Mouse (Mus musculus) cerebellum, postnatal 36 days (tissue): ENCODE data around the gene 9530003J23Rik.
A peak's percentile ranks its signal among the peaks of the same experiment; 100 is the strongest.
"Not testable (repeated sequence)": the region's sequence is repeated elsewhere in the genome, so short reads cannot be mapped to it uniquely, and the experiment has no call there.

Experiments
- DNase-seq, 2 experiments: peaks; one replicate each; pipeline ENCODE4 v3.0.0; 2021 to 2022; ENCODE audit warnings: mixed read lengths in 2 of 2

The 9530003J23Rik gene

DNA sequence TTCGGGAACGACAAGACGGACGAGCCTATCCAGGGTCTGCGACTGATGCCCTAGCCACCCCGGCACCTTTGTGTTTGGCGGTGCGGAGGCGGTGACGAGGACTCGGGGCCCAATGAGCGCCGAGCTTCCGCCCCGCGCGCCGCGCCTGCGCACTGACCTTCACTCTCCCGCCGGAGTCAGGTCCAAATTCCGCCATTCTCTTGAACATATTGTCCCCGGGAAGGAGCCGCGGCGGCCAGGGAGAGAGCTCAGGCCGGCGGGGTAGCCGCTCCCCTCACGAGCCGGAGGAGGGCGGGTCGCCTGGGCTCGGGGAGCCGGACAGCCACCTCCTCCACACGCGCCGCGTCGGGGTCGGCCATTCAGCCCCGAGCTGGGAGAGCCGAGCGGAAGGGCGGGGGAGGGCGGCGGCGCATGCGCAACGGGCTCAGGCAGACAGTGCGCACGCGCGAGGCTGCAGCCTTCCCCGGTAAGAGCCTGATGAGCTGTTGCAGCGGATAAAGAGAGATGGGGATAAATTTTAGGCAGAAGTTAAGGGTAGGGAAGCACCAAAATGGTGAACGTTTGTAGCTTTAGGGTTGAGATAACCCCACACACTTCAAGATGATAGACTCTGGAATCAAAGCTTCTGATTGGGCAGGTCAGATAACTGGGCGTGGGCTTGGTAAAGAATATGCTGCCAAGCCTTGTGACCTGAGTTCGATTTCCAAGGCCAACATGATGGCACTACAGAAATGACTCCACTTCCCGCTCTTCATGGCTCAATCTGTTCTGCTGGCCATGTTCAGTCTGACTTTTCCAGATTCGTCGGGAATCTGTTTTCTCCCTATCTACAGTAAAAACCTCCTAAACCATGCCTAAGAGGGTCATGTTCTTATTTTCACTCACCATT, 14.2 kb downstream of the 9530003J23Rik start, which contains the start of gene Yeats4:
TSS of gene Yeats4 (minus strand) at position 406 of the 889 bp plus-strand sequence.
- peak; percentile 95 to 96 for DNase-seq

DNA sequence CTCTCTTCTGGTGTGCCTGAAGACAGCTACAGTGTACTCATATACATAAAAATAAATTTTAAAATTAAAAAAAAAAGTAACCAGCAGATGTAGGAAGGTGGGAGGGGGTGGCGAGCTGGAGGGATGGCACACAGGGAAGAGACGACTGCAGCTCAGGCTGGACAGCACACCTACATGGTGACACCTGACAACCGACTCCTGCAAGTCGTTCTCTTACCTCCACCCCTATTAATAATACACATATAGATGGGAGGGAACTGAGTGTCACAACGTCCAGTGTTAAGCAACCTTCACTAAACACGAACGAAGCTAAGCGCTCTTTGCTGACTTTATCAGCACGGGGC, 14.8 kb downstream of the 9530003J23Rik start:
- no peak for DNase-seq

DNA sequence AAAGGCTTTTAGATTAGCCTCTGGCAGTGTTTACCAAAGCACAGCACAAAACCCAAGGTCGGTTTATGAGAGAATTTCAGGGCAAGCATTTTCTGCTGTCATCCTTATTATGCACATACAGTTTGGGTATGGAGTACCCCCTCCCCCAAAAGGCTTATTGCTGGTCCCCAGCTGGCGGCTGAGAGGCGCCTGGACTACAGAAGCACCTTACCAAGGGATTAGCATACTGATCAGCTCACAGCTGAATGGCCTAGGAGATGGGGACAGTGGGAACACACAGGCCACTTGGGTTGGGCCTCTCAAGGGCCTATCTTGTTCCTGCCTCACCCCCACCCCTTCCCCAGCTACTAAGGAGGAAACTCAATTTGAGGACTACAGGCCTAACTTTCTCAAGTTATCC, 15.7 kb downstream of the 9530003J23Rik start:
- DNase-seq, result no peak

DNA sequence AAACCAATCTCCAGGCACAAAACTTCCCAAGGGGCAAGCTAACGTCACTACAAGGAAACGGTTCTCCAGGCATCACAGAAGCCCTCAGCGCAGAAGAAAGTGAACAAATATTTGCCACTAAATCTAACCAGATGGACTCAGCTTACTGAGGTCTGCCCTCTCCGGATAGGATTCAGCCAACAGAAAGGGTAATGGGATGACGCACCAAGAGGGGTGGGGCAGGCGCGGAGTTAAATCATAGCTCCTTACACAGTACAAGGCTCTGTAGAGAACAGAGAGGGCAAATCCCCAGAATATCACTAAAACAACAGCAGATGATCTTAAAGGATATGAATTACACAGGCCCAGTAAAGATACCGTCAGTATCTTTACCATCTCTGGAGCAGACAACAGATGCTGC, 20.2 kb downstream of the 9530003J23Rik start:
- DNase-seq, result no peak

DNA sequence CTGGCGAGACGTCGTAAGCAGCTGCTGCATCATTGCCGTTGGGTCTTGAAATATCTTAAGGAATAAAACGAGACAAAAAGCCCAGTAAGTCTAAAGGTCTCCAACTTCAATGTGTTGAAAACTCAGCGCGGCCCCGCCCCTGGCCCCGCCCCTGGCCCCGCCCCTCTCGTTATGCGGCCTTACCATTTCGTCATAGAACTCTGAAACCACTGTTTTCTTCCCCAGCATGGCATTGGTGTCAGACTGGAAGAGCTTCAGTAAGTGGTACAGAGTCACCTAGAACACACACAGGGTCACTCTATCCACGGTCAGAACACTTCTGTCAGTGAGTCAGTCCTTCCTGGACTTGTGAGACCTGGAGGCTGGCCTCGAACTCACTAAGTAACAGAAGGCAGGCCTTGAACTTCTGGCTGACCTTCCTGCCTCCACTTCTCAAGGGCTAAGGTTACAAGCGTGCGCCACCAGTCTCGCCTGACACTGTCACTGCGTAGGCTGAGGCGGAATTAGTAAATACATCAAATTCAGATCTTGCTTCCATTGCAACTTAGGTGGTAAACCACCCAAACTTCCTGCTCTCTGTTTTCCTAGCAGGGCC, 21.2 kb downstream of the 9530003J23Rik start:
- no peak for DNase-seq

DNA sequence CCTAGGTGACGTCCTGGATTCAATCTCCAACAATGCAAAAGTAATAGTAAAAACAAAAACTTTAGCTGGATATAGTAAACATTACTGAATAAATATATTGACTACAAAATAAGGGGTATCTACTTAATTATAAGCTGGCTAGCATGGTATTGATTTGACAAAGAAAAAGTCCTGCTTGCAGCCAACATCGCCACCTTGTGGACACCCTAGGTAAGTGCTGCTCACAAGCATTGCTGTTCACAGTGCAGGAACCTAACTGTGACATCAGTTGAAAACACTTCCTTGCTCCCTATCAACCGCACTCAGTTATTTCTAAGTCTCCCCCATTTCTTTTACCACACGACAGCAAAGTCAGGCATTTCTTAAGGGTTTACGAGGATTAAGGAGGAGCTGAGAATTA, 21.7 kb downstream of the 9530003J23Rik start:
- peak; percentile 29 to 33 for DNase-seq

DNA sequence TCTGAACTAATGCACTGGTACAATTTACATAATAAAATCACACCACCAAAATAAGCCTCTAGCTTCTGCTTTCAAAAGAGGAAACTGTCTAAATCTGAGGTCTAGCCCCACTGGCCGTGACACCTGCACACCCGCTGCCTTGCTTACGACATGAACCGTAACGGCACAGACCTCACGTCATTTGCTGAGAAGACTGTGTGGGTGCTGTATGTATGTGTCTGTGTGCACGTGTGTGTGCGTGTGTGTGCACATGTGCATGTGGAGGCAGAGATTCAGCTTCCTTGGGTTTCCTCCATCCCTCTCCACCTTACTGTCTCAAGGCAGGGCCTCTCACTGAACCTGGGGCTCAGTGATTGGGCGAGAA, 22.4 kb downstream of the 9530003J23Rik start:
- no peak for DNase-seq

DNA sequence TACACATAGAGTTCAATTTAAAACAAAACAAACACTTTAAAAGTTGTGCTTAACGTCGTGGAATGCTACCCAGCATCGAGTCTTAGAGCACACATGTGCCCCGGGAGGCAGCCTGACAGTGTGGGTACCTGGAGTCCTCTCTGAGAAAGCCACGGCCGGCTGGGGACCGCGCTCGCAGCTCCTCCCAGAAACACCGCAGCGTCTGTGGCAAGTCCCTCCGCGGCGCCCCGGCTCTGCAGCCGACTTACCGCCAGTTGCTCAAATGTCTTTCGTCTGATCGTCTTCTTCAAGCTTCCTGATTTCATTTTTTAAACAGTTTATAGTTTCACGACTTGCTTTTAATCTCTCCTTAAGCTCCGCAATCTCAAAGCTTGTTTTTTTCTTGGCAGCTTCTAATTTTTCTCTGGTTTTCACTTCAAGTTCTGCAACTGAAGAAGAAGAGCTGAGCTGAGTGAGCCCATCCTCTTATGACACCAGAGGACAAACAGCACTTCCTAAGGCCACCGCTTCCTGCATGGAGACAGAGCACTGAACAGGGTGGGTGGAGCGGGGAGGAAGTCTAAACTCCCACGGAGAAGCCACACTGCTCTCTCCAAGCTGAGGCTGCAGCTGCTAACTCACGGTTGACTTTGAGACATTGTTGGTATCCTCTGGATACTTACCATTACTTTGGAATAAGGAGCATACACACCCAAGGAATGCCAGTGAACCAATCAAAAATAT, 22.9 kb downstream of the 9530003J23Rik start:
- DNase-seq, result no peak

DNA sequence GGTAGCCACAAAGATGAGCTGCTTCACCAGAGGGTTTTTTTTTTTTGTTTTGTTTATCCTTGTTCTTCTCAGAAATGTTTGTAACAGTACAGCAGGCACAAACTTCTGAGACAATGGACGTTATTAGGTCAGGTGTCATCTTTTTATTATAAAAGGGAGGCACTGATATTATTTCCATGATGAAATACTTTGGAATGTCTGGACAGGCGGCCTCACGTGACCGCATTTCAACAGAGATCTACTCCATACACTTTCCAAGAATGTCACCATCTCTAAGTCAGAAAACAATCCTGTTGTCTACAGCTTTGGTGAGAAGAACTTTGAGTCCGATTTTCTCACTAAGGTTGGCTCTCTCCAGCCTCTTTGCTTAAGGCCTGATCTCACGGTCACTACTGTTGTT, 27.5 kb downstream of the 9530003J23Rik start:
- no peak for DNase-seq

DNA sequence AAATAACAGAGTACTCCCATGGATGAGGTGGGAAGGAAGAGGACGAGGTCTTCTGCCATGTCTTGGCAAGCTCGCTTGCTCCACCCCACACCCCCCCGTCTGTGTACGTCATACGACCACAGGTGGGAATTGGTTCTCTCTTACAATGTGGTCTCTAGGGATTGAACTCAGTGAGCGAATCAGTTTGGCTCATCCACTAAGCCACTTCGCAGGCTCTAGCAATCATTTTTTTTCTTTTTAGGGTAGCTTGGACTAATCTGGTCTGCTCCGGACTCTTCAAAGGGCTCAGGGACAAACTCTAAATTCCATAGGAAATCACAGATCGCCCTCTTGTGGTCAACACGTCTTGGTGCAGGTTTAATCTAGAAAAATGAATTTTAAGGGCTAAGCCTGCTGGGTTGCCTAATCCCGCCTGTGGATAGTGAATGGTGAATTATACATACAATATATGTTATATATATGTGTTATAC, 29.0 kb downstream of the 9530003J23Rik start:
- peak in 1 of 2 experiments; percentile 47 for DNase-seq

DNA sequence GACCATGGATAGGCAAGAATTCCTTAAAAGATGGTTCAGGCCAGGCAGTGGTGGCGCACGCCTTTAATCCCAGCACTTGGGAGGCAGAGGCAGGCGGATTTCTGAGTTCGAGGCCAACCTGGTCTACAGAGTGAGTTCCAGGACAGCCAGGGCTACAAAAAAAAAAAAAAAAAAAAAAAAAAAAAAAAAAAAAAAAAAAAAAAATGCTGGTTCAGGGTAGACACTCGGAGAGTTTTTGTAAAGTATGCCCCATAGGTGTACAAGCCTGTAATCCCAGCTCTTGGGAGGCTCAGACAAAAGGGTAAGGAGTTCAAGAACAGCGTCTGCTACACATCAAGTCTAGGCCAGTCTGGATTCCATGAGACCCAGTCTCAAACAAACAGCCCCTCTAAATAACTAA, 29.7 kb downstream of the 9530003J23Rik start:
- DNase-seq, result not testable (repeated sequence)

DNA sequence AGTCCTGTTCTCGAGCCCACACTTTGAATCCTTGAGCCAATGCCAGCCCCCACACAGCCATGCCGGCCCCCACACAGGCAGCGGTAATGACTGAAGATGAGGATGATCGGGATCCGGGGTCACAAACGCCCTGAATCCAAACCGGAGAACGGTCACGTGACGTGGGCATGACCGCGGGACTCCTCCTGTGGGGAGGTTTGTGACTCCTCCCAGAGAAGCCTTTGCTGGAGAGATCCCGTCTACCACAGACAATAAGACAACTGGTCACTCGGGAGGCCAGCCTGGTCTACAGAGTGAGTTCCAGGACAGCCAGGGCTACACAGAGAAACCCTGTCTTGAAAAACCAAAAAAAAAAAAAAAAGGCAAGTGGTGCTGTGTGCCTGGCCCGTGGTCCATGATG, 30.3 kb downstream of the 9530003J23Rik start:
- no peak for DNase-seq

DNA sequence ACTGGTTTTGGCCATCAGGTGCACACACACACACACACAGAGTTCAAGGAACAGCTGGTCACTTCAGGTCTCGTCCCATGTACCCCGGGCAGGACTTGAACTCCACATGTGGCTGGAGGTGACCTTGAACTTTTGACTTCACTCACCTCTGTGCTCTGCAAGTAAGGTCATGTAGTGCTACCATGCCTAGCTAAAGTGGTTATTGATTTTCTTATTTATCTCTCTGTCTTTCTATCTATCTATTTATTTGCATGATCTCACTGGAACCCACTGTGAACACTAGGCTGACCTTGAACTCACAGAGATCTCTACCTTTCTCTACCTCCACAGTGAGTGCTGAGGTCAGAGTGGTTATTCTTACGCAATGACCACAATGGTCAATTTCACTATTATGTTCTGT, 32.4 kb downstream of the 9530003J23Rik start:
- DNase-seq, result no peak

DNA sequence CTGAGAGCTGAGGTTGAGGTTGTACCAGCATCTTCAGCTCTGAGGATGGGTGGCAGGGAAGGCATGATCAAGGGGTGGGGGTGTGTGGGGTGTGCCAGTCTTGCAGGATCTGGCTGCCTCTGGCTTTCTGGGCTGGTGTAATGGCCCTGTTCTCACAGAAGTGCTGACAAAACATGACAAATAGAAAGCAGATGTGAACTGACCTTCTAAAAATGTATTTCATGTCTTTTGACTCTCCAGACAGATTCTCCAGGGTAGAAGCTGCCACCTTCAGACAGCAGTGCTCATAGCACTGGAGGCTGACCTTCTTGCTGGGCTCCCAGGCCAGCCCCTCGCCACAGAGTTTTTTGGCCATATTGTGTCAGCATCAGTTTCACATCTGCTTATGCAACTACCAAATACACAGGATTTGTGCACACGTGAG, 34.9 kb downstream of the 9530003J23Rik start:
- no peak for DNase-seq

DNA sequence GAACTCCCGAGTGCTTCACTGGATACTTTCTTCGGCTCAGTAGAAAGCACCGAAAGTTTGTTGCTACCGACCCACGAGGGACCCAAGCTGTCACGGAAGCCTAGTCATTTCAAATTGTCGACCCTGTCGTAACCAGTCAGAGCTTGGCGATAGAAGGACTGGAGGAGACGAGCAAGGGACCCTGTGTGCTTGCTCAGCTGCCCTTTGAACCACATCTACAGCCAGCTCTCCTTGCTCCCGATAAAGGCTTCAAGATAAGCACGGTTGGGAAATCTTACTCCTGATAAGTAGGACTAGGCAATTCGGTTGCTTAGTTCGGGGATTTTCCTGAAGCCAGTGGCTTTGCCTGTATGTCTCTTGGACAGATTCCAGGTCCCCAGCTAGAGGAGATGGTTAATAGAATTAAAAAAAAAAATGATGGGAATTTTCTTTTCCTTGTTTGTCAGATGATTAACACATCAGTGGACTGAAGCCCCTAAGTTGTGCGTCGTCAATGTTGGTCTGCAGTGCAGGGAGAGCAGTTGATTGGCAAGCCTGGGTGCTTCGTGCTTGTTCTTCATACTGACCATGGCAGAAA, 35.4 kb downstream of the 9530003J23Rik start:
- DNase-seq, result no peak

DNA sequence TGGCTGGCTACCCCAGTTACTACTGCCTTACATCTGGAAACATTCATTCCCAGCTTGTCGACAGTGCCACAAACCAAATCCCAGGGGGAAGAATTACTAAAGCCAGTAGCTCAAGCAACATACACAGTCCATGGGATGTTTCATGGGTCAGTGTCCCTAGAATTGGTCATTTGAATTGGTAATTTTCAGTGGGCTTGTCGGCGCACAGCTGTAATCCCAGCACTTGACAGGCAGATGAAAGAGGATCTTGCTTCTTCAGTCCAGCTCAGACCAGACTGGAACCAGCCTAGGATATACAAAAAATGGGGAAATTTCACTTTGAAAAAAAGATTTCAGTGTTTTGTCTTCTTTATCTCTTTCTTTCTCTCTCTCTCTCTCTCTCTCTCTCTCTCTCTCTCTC, 38.8 kb downstream of the 9530003J23Rik start:
- no peak for DNase-seq

DNA sequence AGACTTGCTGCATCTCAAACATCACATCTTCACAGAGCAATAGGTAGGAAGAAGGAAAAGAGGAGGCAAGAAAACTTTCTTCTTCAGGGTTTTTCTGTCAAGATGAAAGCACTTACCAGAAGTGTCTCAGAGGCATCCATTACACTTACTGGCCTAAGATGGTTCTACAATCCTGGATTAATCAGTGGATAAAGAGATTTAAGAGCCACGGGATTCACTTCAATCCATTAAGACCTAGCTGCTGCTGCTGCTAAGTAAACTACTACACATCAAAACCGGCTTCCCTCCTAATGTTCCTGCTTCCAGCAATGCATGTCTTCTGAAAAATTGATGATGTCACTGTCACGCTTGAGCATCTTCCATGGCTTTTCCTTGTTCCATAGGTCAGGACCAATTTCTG, 41.8 kb downstream of the 9530003J23Rik start:
- no peak for DNase-seq

DNA sequence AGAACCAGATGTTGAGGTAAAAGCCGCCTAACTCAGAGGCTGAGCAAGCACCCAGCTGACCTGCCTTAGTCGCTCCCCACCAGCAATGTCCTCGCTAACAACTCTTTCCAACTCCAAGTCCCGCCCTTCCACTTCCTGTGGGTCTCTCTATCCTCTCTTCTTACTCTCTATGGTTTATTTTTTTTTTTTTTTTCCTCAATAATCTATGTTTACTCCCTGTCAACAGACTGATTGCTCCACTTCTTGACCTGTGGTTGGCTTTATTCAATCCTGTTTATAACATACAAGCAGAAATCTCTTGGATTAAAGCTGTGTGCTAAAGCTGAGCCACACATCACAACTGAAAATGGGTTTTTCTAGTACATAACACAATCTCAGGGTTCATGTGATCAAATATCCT, 42.8 kb downstream of the 9530003J23Rik start:
- no peak for DNase-seq

DNA sequence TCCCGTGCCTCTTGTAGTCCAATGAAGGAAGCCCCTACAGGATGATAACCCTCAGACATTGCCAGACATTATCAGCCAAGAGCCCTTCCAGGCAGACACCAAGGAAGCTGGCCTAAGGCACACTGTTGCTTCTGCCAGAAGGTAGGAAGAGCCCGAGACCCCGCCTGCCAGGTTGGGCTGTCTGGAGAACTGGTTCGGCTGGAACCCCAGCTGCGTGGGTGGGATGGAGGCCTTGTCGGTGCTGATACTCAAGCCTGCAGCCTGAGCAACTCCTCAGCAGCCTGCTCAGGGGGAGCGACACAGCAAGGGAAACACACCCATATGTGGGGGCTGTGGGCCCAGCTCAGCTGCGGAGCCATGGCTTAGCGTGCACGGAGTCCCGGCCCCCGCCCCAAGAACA, 43.5 kb downstream of the 9530003J23Rik start:
- no peak for DNase-seq

DNA sequence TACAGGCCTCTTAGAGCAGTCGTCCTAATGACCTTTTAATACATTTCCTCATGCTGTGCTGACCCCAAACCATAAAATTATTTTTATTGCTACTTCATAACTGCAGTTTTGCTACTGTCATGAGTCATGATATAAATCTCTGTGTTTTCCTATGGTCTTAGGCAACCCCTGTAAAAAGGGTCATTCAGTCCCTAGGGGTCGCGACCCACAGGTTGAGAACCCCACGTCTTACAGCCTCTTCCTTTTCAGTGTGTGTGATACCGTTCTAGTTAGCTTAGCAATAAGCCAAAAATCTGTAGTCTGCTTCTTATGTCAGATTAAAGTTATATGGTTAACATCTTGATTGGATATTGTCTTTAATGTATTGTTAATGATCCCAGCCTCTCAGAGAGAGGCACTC, 45.1 kb downstream of the 9530003J23Rik start:
- no peak for DNase-seq

DNA sequence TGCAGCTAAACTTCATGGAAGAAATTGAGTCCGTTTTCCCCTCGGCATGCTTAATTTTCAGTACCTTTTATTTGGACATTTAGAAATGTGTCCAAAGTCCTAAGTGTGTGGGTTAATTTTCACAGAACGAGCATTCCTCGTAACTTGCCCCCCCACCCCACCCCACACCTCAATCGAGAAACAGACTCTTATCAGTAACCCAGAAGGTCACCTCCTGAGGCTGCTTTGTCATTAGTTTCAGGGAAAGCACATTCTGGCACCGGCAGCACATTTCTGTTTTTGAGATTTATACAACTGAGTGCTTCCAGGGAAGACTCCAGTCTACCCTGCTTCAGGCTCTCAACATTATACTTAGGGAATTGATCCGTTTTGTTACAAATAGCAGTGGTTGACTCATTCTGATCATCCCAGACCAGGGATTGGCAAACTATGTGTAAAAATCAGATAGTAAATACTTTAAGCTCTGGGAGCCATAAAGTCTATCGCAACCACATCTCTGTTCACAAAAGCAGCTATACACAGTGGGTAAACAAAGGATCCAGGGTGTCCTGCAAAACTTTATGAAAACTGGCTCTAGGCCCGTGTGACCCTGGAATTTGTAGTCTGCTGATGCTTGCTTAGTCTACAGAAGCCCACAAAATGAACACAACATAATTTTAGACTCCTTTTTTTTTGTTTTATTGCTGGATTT, 53.0 kb downstream of the 9530003J23Rik start:
- no peak for DNase-seq
